Mouse (Mus musculus) cerebellum, adult 11 months (tissue): Measurements from ENCODE around the gene Zcchc17.
A peak's percentile ranks its signal among the peaks of the same experiment; 100 is the strongest.

Source experiments
- DNase-seq: peaks from one replicate; pipeline ENCODE4 v3.0.0; 2022

Gene Zcchc17

DNA sequence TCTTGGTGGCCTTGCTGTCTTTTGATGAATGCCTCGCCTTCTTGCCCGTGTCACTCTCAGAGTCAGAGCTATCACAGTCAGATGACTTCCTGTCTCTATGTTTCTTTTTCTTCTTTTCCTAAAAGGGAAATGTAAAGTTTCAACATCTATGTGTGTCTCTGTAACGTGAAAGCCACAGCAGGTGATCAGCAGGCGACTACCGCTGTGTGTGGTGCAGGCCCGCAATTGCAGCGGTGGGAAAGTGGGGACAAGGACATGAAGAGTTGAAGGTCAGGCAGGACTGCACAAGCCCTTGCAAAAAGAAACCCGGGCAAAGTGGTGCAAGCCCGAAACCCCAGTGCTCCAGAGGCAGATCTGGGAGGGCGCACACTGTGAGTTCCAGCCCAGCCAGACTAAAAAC is 43.1 kb downstream of the Zcchc17 start:
- no peak for DNase-seq

DNA sequence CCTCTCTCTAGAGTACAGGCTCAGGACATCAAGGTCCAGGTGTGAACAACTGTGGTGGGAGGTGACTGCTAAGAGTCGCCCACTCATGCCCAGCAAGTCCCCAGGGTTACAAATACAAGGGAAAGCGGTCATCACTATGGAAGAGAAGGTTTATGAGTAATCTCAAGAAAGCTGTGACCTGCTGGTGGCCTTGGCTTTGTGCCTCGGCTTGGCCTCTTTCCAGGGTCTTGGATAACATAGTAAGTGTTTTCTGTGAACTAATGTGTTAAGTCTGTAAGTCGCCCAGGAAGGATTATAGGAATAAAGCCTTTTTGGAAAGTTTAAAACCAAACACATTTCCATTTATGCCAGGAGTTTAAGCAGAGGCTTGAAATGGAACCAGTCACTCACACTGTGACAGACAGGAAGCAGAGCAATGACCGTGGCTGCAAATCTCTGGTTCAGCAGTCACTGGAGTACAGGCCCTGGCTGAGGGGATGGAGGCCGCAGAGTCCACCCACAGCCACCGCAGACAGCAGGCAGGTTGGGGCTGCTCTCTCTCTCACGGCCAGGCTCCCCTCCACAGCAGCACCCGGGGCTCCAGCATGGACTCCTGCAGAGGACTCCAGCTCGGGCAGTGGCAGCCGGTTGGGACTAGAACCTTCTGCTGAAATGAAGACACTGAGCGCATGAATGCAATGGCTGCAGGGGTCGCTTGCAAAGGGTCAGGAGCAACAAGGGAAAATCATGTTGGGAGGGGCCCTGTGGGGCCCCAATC is 43.8 kb downstream of the Zcchc17 start:
- DNase-seq: no peak

DNA sequence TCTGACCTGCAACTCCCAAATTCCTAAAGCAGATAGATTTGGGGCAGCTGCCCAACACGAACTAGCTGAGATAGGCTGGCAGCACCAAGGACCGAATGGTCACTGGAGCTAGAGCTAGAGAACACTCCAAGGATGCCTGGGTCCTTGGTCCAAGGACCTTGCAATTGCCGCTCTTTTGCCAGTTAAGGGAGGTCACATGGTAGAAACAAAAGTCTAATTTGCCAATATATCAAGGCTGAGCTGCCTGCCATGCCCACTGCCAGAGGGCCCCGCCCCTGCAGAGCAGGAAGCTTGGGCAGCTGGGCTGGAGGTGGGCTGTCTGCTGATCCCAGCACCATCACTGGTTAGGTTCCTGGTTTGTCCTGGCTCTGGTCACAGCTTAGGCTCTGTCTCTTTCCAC is 46.2 kb downstream of the Zcchc17 start:
- DNase-seq: no peak

DNA sequence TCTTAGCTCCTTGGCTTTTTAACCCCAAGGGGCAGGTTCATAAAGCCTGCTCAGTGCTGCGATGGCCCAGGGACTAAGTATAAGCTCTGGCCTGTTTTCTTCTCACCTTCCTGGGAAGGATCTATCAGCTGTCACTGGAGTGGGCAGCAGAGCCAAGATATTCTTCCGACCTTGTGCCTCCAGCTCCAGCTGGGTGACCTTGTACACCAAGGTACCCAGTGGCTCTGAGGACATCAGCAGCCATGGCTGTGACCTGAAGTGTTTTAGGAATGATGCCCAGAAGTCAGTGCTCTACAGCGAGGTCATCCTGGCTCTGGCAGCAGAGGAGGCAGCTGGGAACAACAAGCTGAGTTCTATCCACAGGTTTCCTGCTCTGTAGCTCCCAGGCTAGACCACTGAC is 47.2 kb downstream of the Zcchc17 start:
- no peak for DNase-seq

DNA sequence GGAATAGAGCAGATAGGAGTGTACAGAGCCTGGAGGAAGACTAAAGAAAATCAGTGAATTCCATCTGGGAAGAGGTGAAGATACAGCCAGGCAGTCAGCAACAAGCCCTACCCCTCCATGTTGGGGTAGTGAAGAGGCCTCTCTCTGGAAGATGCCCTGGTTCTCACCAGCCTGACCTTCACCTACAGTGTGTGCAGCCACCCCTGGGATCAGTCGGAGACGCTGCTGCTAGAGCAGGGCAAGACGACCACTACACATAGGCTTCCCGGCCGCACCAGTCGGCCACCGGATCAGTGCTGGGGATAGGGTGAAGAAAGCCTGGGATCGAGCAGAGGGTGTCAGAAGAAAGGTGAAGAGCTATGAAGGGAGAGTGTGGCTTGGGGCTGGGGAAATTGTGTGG is 50.5 kb downstream of the Zcchc17 start:
- peak; percentile 27 for DNase-seq

DNA sequence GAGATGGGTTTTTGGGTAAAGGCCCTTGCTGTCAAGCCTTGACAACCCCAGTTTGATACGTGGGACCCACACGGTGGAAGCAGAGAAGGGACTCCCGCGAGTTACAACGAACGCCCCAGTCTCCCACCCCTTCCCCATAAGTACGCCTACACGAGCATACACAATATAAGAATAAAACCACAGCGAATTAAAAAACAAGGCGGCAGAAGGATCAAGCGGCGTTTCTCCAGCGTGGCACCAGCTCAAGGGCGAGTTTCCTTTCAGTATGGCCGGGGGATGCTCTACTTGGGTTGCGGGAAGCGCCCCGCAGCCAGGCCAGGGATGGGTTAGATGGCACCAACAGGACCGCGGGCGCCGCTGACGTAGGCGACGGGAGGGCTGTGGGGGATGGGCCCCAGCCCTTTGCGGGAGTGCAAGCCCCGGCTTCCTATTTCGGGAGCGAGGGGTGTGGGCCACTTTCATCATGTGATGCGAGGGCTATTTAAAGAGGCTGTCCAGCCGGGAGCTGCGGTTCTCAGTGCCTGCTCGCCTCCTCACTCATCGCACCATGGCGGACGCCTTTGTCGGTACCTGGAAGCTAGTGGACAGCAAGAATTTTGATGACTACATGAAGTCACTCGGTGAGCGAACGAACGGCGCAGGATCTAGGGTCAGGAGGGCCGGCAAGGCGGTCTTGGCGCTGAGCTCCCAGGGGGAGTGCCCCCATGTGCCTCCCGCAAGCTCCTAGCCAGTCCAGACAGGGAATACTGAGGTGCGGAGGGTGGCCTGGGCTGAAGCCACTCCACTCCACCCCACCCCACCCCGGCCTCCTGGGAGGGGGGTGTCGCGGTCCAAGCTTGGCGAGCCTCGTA is 51.3 kb downstream of the Zcchc17 start, which contains the start of the genes Fabp3 and Gm10570:
Gene Fabp3, plus strand, starts transcription at position 365 of the 851 bp plus-strand sequence.
Gene Gm10570, minus strand, starts transcription at position 444 of the 851 bp plus-strand sequence.
- DNase-seq: peak; percentile 75

DNA sequence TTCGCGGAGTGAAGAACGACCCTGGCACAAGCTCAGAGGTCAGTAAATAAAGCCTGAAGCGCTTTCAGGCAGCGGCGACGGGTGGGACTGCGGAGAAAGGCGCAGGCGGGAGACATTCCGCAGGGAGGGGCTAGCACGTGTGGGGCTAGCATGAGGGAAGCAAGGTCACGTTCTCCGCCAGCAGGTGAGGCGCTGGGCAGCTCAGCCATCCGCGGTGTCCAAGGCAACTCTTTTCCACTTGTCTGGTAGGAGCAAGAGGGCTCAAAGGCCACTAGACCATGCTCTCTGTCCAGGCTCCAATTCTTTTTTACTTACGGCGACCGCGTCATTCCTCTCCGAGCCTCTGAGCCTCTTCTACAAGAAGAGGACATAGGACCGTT is 51.9 kb downstream of the Zcchc17 start:
- DNase-seq: peak; percentile 61

DNA sequence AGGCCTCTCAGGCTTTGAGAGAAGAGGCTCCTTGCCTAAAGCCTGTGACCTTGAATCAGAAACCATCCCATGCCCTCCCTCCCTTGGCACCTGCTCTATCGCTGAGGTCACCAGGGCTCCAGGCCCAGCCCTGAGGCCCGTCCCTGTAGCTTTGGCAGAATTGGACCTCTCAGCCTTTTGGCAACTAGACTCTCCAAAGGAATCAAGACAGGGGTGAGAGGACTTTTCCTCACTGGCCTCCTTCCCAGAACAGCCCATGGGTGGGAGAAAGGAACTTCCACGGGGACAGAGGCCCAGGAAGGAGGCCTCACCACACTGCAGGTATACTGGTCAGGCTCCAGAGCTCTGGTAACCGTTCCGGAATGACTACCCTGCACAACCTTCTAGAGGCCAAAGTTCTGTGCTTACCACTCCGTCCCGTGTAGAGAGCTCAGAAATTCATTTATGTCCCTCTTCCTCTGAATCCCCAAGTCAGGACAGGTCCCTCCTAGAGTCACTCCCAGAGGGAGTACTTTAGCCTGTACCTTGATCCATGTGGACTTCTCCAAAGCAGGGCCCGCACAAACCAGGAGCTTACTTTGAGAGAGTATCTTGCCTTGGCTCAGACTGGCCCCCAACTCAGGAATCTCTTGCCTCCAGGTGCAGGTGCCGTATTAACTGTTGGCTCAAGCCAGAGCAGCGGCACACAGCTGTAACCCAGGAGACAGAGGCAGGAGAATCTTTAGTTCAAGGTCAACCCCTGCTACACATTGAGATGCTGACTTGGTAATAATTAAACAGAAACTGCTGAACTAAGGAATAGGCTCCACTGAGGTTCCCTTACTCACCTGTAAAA is 52.7 kb downstream of the Zcchc17 start:
- DNase-seq: peak; percentile 27

DNA sequence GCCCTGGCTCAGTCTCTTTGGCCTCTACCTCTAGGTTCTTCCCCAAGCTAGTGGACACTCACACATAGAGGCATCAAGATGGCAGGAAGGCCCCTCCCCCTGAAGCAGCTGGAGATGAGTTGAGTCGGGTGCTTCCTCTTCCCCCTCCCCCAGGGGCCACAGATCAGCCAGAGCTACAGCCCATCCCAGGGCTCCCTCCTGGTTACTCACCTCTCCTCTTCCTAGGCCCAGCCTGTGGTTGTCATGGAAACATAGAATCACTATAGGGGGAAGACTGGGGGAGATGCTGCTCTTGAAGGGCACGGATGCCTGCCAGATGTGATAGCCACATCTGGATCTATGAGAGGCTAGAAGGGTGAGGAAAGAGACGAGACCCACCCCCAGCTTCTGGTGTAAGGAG is 55.0 kb downstream of the Zcchc17 start:
- DNase-seq: no peak

DNA sequence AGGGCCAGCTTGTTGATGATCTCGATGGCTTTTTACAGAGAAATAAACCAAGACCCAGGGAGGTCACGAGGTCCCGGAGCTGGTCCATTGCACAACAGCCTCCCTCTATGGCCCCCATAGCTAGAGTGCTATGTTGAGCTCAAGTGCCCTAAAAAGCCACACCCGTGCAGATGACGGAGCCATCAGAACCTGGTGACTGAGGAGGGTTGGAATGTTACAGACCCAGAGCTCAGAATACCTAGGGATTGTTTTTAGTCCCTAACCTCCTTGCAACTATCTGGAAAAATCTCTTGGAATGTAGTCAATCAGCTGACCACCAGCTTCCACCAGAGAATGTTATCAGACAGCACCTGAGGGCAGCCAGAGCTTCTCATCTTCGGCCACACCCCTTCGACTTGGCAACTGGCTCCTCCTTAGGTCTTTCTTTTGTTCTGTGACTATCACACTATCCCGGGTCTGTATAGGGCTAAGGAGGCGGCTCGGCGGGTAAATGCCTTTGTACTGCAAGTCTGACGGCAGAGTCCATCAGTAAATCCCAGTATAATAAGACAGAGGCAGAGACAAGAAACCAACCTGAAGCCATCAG is 57.4 kb downstream of the Zcchc17 start:
- DNase-seq: no peak

DNA sequence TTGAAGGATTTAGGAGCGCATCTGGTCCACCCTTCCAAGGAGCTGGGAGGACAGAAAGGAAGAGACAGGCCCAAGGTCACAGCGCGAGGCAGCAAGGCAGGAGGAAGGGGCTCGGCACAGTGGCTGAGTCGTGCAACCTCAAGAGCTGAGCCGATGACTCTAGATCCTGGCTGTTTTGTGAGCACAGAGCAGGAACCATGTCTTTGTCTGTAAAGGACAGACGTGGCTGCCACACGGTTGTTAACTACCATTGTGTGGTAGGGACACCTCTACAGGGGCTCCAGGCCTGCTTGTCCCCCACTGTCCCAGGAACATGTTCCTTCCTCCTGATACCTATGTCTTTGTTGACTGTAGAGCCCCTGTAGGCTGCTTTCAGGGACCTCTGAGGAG is 60.1 kb downstream of the Zcchc17 start:
- DNase-seq: no peak

DNA sequence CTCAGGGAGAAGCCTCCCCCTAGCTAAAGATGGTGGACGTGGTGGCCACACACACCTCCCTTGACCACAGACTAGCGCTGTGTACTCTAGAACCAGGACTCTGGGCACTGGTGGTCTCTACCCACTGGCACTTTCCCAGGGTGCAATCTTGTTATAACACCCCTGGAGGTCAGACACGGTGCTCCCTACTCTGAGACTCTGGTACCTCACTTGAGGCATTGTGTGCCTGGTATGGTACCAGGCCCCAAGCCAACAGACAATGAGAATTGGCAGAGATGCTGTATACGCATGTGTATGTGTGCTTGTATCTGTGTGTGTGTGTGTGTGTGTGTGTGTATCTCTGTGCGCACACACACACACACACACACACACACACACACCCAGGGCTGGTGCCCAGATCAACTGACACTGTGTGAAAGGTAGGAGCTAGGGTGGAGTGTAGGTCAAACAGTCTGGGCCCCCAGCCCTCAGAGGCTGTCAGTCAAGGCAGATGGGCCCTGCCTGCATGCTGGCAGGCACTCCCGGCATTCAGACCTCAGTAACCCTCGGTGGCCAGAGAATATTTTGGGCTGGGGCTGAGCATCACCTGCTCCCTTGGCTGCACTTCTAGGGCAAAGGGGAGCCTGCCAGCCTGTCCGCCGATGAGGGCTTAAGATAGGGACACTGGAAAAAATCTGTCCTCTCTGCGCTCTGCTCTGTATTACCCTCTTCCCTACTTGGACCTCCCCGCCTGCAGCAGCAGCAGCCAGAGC is 60.7 kb downstream of the Zcchc17 start:
- peak; percentile 66 for DNase-seq

DNA sequence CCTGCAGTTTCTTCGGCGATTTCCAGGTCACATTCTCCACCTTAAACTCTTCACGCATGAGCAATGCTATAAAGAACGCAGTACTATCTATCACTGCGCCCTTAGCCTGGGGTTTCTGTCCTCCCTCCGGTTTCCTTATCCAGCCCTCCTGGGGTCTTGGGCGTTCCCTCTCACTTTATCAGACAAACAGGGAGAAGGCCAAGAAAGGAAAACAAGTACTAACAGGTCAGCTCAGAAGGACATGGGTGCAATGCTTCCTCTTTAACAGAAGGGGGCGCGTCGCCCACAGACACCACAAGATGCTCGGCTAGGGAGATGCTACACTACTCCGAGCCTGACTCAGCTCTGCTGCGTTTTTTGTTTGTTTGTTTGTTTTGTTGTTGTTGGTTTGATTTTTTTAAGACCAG is 62.6 kb downstream of the Zcchc17 start:
- peak; percentile 39 for DNase-seq

DNA sequence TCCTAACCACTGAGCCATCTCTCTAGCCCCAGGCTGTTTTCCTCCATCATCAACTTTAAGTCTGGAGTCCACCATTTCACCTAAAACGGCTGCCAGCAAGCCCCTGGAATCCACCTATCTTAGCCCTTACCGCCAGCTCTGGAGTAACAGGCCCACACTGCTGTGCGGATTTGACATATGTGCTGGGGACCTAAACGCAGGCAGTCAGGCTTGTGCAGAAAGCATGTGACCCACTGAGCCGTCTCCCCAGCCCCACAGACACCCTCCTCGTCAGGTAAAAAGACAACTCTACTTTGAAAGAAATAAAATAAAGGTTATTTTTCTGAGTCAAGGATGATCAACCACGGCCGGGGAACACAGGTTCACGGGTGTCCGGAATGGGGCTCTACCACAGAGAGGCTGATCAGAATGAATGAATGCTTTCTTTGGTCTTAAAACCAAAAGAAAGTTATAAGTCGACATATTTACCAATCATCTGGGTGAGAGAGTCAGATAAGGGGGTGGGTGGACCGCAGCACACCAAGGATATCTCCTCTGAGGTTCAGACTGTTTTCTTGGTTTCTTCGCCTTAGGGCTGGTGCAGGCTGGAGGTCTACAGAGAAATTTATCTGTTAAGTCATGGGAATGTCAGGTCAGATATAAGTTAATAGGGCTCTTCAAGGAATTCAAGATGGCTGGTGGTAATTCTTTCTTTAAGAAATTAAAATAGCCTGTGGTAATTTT is 63.3 kb downstream of the Zcchc17 start:
- DNase-seq: no peak

DNA sequence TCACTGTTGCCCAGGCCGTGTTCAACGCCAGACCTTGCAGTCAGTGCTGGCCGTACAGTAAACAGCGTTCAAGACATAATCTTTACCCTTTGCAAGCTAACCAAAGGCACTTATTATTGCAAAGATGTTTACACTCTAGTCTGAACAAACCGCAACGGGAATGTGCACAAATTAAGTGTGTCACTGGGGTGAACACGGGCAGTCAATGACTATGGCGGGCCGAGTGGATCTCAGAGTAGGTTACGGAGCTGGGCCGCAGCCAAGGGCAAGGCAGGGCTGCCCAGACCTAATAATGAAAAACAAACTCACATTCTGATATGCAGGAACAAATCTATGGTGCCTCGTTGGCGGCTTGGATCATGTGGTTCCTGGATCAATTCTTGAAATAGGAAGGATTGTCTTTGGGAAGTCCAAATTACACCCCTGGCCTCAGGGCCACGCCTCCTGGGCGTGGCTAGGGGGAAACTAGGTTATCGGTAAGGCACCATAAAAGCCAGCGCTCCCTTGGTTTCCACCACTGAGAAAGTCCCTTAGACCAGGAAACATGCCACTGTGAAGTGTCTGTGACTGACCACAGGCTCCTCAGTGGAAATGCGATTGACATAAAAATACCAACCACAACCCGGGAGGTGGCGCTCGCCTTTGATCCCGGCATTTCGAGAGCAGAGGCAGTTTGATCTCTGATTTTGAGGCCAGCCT is 64.5 kb downstream of the Zcchc17 start:
- no peak for DNase-seq

DNA sequence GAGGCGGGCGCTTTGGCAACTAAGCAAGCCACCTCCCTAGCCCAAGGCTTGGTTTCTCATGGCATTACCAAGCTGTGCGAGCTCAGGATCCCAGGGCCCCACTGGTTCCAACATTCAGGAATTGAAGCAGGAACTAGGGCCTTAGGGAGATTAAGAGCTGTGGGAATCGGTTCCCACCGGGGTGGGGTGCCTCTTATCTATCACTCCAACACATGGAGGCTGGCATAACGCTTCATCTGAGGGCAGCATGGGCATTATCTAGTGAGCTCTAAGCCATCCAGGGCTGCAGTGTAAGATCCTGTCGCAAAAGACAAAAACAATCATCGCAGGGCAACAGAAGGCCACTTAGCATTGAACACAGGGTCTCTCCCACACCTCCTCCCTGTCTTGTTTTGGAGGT is 65.2 kb downstream of the Zcchc17 start:
- DNase-seq: no peak

DNA sequence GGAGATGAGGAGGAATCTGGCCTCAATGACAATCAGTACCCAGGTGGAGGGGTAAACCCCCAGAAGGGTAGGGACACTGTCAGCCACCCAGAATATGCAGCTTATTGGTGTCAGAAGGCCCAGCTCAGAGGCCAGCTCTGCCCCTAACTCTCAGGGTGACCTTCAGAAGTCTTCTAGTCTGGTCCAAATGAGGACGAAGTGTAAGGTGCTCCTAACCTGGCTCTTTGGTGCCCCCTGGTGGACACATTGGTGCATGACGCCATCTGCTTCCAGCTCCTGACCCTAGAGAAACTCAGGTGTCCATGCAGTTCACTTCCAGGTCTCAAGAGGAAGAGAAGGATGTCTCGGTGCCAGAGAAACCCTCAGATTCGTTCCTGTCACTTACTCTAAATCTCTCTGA is 67.5 kb downstream of the Zcchc17 start:
- peak; percentile 83 for DNase-seq

DNA sequence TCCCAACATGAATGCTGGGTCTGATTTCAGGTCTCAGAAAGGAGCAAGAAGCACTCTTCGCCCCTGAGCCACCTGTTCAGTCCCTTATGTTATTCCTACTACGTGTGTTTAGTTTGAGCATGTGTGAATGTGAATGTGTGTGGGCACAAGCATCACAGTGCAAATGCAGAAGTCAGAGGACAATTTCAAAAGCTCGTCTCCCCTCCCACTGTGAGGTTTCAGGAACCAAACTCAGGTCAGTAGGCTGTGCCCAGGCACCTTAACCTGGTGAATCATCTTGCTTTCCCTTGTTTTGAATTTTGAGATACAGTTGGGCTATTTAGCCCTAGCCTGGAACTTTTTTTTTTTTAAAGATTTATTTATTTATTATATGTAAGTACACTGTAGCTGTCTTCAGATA is 69.9 kb downstream of the Zcchc17 start:
- no peak for DNase-seq

DNA sequence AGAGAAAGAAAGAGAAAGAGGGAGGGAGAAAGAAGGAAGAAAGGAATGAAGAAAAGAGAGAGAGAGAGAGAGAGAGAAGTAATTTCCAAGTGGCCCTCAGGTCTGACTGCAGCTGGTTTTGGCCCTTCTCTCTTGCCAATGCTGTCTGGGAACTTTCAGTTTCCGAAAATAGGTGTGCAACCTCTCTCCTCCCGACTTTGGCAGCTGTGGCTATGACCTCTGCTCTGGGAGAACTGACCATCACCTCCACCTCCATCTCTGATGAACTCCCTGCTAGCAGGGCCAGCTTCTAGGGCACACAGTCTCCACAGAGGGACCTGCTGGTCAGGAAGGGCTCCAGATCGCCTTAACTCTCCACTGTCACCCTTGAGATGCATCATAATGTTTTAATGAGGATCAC is 73.2 kb downstream of the Zcchc17 start:
- DNase-seq: no peak

DNA sequence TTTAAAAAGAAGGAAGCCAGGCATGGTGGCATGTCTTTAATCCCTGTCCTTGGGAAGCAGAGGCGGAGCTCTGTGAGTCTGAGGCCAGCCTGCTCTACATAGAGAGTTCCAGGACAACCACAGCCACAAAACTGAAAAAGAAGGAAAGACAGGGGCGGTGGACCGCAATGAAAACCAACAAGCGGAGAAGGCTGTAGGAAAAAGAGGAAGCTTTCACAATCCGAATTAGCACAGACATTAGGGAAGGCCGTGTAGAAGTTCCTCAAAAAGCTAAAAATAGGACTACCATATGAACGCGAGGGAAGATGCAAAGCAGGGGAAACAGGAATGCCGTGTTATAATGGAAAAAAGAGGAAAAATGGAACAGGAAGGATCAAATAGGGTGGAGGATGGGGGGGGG is 75.9 kb downstream of the Zcchc17 start:
- no peak for DNase-seq

DNA sequence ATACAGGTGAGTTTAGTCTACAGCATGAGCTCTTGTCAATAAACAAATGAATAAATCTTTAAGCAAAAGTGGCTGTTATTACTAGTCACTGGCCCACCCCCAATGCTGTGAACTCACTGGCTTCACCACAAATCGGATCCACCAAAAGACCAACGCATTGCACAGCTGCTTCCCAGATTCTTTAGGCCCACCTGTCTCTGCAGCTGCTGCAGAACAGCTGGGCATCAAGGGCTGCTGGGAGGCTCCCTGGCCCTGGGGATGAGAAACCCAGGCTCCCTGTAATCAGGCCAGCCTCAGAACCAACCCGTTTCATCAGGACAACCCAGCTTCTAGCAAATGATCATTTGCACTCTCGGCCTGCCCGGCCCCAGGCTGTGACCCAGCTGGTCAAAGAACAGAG is 76.9 kb downstream of the Zcchc17 start:
- DNase-seq: no peak
